Mouse (Mus musculus): ENCODE data around the gene Col1a1. TPM values are rescaled to one million over a fixed set of nuclear protein-coding genes. Genes with fewer than 3 reads are reported as not detected.
A peak's percentile ranks its signal among the peaks of the same experiment; 100 is the strongest.

The Col1a1 gene
- polyA plus RNA-seq, 1 experiment from 2014 or later, result 511 TPM

DNA sequence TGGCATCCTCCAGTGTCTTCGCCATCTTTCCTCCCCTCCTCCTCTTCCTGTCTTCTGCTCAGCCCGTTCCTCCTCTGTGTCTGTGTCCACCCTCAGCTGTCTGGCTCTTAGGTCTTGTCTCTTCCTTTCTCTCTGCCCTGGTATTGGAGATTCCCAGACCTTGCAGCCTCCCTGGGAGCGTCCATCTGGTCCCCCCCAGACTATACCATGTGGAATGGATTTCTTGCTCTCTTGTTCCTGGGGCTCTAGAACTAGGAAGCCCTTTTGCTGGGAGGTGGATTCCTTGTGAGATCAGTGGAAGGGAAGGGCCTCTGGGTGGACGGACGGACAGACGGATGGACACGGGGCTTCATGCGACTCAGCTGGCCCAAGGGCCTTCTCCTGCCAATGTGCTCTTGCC is 60.1 kb downstream of the Col1a1 start:
- Histone ChIP-seq H3K27me3 (ENCODE audit: control insufficient read depth, insufficient read depth, low read length) (no peaks in the 10 kb centered on the region), H3K9ac (ENCODE audit: low read length) (no peak overlapping the region), H3K4me1 (ENCODE audit: control insufficient read depth in 2 of 2, insufficient read depth in 2 of 2, low read length in 2 of 2) (peaks cover 33 to 57% of the 10 kb centered on the region in 2 experiments), H3K9me3 (ENCODE audit: control insufficient read depth, low read length) (no peaks in the 10 kb centered on the region), H3K4me2 (ENCODE audit: low read length) (peak overlapping the region; percentile 96), H3K27ac (replicated peaks in 1 of 2; ENCODE audit: control insufficient read depth in 1 of 2, insufficient read depth in 1 of 2, low read depth in 2 of 2, low read length in 2 of 2) (no peak overlapping the region), H3K4me3 (ENCODE audit: control insufficient read depth in 1 of 2, insufficient read depth in 1 of 2, low read depth in 1 of 2, low read length in 2 of 2) (no peak overlapping the region), H3K36me3 (ENCODE audit: control insufficient read depth, insufficient read depth, low read length) (peaks cover 67% of the 10 kb centered on the region)
- 81% methylated on average over 8 of the region's 8 CpGs for WGBS
- ATAC-seq (ENCODE audit: insufficient number of reproducible peaks, insufficient read depth, low FRiP score, low read depth), result no peak

DNA sequence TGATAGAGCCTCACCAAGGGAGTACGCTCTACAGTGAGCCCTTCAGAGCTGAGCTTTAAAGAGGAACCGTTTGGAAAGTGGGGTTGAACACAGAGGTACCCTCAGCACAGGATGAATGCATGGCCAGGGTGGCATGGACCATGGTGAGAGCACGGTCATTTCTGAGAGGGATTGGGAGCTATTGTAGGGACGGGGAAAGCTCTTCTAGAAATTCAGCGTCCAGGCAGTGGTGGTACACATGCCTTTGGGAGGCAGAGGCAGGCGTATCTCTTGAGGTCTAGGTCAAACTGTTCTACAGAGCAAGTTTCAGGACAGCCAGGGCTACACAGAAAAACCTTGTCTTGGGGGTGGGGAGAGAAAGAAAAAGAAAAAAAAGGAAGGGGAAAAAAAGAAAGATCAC is 61.0 kb downstream of the Col1a1 start:
- Histone ChIP-seq H3K27me3 (ENCODE audit: control insufficient read depth, insufficient read depth, low read length) (no peaks in the 10 kb centered on the region), H3K9me3 (ENCODE audit: control insufficient read depth, low read length) (no peaks in the 10 kb centered on the region), H3K4me2 (ENCODE audit: low read length) (no peak overlapping the region), H3K4me3 (ENCODE audit: control insufficient read depth in 1 of 2, insufficient read depth in 1 of 2, low read depth in 1 of 2, low read length in 2 of 2) (no peak overlapping the region), H3K36me3 (ENCODE audit: control insufficient read depth, insufficient read depth, low read length) (peaks cover 76% of the 10 kb centered on the region), H3K27ac (replicated peaks in 1 of 2; ENCODE audit: control insufficient read depth in 1 of 2, insufficient read depth in 1 of 2, low read depth in 2 of 2, low read length in 2 of 2) (no peak overlapping the region), H3K4me1 (ENCODE audit: control insufficient read depth in 2 of 2, insufficient read depth in 2 of 2, low read length in 2 of 2) (peaks cover 34 to 61% of the 10 kb centered on the region in 2 experiments), H3K9ac (ENCODE audit: low read length) (no peak overlapping the region)
- WGBS, result 87% methylated on average over 6 of the region's 6 CpGs
- no peak for ATAC-seq (ENCODE audit: insufficient number of reproducible peaks, insufficient read depth, low FRiP score, low read depth)

DNA sequence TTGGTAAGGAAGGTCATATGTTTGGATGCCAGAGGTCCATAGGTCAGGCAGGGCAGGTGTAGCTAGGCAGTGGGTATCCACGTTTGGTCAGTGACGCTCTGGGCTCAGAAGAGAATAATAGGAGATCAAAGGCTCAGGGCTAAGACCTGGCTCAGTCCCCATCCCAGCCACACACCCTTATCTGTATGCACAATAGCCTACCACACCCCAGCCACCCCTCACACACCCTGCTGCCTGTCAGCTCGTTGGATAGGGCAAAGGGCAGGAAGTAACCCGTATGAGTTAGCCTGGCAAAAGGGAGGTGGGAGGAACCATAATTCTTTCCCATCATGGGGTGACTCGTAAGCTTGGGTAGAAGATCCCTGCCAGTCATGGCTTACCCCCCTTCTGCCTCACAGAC is 61.6 kb downstream of the Col1a1 start:
- no peak overlapping the region for H3K27ac ChIP-seq (replicated peaks in 1 of 2; ENCODE audit: control insufficient read depth in 1 of 2, insufficient read depth in 1 of 2, low read depth in 2 of 2, low read length in 2 of 2)

GRCm38 (mm10) chr11:94998041-94998531 is 62.1 kb downstream of the Col1a1 start:
- no peak overlapping the region for H3K27ac ChIP-seq (replicated peaks in 1 of 2; ENCODE audit: control insufficient read depth in 1 of 2, insufficient read depth in 1 of 2, low read depth in 2 of 2, low read length in 2 of 2)
- ATAC-seq (ENCODE audit: insufficient number of reproducible peaks, insufficient read depth, low FRiP score, low read depth), result no peak

More for the DNA sequence above, 61.6 kb downstream of the Col1a1 start:
- Histone ChIP-seq H3K27me3 (ENCODE audit: control insufficient read depth, insufficient read depth, low read length) (no peaks in the 10 kb centered on the region), H3K4me2 (ENCODE audit: low read length) (no peak overlapping the region), H3K36me3 (ENCODE audit: control insufficient read depth, insufficient read depth, low read length) (peaks cover 82% of the 10 kb centered on the region), H3K9me3 (ENCODE audit: control insufficient read depth, low read length) (no peaks in the 10 kb centered on the region), H3K4me1 (ENCODE audit: control insufficient read depth in 2 of 2, insufficient read depth in 2 of 2, low read length in 2 of 2) (peaks cover 34 to 59% of the 10 kb centered on the region in 2 experiments), H3K9ac (ENCODE audit: low read length) (no peak overlapping the region), H3K4me3 (ENCODE audit: control insufficient read depth in 1 of 2, insufficient read depth in 1 of 2, low read depth in 1 of 2, low read length in 2 of 2) (no peak overlapping the region)
- 62% methylated on average over 5 of the region's 5 CpGs for WGBS
- no peak for ATAC-seq (ENCODE audit: insufficient number of reproducible peaks, insufficient read depth, low FRiP score, low read depth)

GRCm38 (mm10) chr11:95000128-95000527 is 64.1 kb downstream of the Col1a1 start:
- Histone ChIP-seq H3K9ac (ENCODE audit: low read length) (no peak overlapping the region), H3K4me3 (ENCODE audit: control insufficient read depth in 1 of 2, insufficient read depth in 1 of 2, low read depth in 1 of 2, low read length in 2 of 2) (no peak overlapping the region), H3K4me2 (ENCODE audit: low read length) (no peak overlapping the region), H3K27ac (replicated peaks in 1 of 2; ENCODE audit: control insufficient read depth in 1 of 2, insufficient read depth in 1 of 2, low read depth in 2 of 2, low read length in 2 of 2) (0 out of 4 replicates have a peak overlapping the region, but pooled peaks of 1 of the 2 experiments have one; percentile 4), H3K27me3 (ENCODE audit: control insufficient read depth, insufficient read depth, low read length) (no peaks in the 10 kb centered on the region), H3K36me3 (ENCODE audit: control insufficient read depth, insufficient read depth, low read length) (peaks cover 95% of the 10 kb centered on the region), H3K9me3 (ENCODE audit: control insufficient read depth, low read length) (no peaks in the 10 kb centered on the region), H3K4me1 (ENCODE audit: control insufficient read depth in 2 of 2, insufficient read depth in 2 of 2, low read length in 2 of 2) (peaks cover 16 to 49% of the 10 kb centered on the region in 2 experiments)
- no peak for ATAC-seq (ENCODE audit: insufficient number of reproducible peaks, insufficient read depth, low FRiP score, low read depth)
- 70% methylated on average over 8 of the region's 8 CpGs for WGBS

More at GRCm38 (mm10) chr11:94998041-94998531, 62.1 kb downstream of the Col1a1 start:
- Histone ChIP-seq H3K9ac (ENCODE audit: low read length) (no peak overlapping the region), H3K4me2 (ENCODE audit: low read length) (no peak overlapping the region), H3K4me1 (ENCODE audit: control insufficient read depth in 2 of 2, insufficient read depth in 2 of 2, low read length in 2 of 2) (peaks cover 32 to 55% of the 10 kb centered on the region in 2 experiments), H3K9me3 (ENCODE audit: control insufficient read depth, low read length) (no peaks in the 10 kb centered on the region), H3K27me3 (ENCODE audit: control insufficient read depth, insufficient read depth, low read length) (no peaks in the 10 kb centered on the region), H3K36me3 (ENCODE audit: control insufficient read depth, insufficient read depth, low read length) (peaks cover 87% of the 10 kb centered on the region), H3K4me3 (ENCODE audit: control insufficient read depth in 1 of 2, insufficient read depth in 1 of 2, low read depth in 1 of 2, low read length in 2 of 2) (no peak overlapping the region)
- WGBS, result 80% methylated on average over 15 of the region's 16 CpGs

GRCm38 (mm10) chr11:95000548-95000947 is 64.5 kb downstream of the Col1a1 start:
- ATAC-seq (ENCODE audit: insufficient number of reproducible peaks, insufficient read depth, low FRiP score, low read depth), result no peak
- peak overlapping the region; percentile 6 to 7; a peak in 1 of 4 replicates for H3K27ac ChIP-seq (replicated peaks in 1 of 2; ENCODE audit: control insufficient read depth in 1 of 2, insufficient read depth in 1 of 2, low read depth in 2 of 2, low read length in 2 of 2)
- peak overlapping the region; percentile 16; the same call in 1 of the 2 replicates for H3K4me2 ChIP-seq (ENCODE audit: low read length)
- H3K9me3 ChIP-seq (ENCODE audit: control insufficient read depth, low read length), result no peaks in the 10 kb centered on the region
- WGBS, result 18% methylated on average over 4 of the region's 4 CpGs
- peaks cover 95% of the 10 kb centered on the region for H3K36me3 ChIP-seq (ENCODE audit: control insufficient read depth, insufficient read depth, low read length)
- no peak overlapping the region for H3K9ac ChIP-seq (ENCODE audit: low read length)
- H3K27me3 ChIP-seq (ENCODE audit: control insufficient read depth, insufficient read depth, low read length), result no peaks in the 10 kb centered on the region
- no peak overlapping the region for H3K4me3 ChIP-seq (ENCODE audit: control insufficient read depth in 1 of 2, insufficient read depth in 1 of 2, low read depth in 1 of 2, low read length in 2 of 2)
- peaks cover 14 to 44% of the 10 kb centered on the region in 2 experiments for H3K4me1 ChIP-seq (ENCODE audit: control insufficient read depth in 2 of 2, insufficient read depth in 2 of 2, low read length in 2 of 2)

GRCm38 (mm10) chr11:95001058-95001457 is 65.0 kb downstream of the Col1a1 start:
- H3K4me2 ChIP-seq (ENCODE audit: low read length), result peak overlapping the region; percentile 16; the same call in 1 of the 2 replicates
- H3K27ac ChIP-seq (replicated peaks in 1 of 2; ENCODE audit: control insufficient read depth in 1 of 2, insufficient read depth in 1 of 2, low read depth in 2 of 2, low read length in 2 of 2), result peak overlapping the region; percentile 6 to 7; a peak in 1 of 4 replicates

More at GRCm38 (mm10) chr11:95001058-95001457, 65.0 kb downstream of the Col1a1 start:
- Histone ChIP-seq H3K4me1 (ENCODE audit: control insufficient read depth in 2 of 2, insufficient read depth in 2 of 2, low read length in 2 of 2) (peaks cover 15 to 43% of the 10 kb centered on the region in 2 experiments), H3K4me3 (ENCODE audit: control insufficient read depth in 1 of 2, insufficient read depth in 1 of 2, low read depth in 1 of 2, low read length in 2 of 2) (no peak overlapping the region), H3K36me3 (ENCODE audit: control insufficient read depth, insufficient read depth, low read length) (peaks cover 96% of the 10 kb centered on the region), H3K9me3 (ENCODE audit: control insufficient read depth, low read length) (no peaks in the 10 kb centered on the region), H3K9ac (ENCODE audit: low read length) (no peak overlapping the region), H3K27me3 (ENCODE audit: control insufficient read depth, insufficient read depth, low read length) (no peaks in the 10 kb centered on the region)
- 3% methylated on average over 8 of the region's 8 CpGs for WGBS
- ATAC-seq (ENCODE audit: insufficient number of reproducible peaks, insufficient read depth, low FRiP score, low read depth), result peak; percentile 19; the same call in 1 of the 2 replicates
